Mouse (Mus musculus) ES-Bruce4 (cell line): ENCODE measurements at regions not wholly inside any gene's neighbourhood (a gene's known extent, or its start where the extent isn't known, plus 50 kb on each side); places are given as distances from the start of the nearest gene placed in this dataset.

Experiments used
- H3K27ac ChIP-seq: 2 replicates; pipeline ENCODE4 v1.5.1; 2012; ENCODE audit warnings: low read length, inconsistent platforms; ENCODE audit not compliant: insufficient read depth
- H3K27me3 ChIP-seq: 2 replicates; pipeline ENCODE4 v1.6.1; 2012; ENCODE audit warnings: mild to moderate bottlenecking, low read length, inconsistent platforms; ENCODE audit not compliant: control insufficient read depth, poor library complexity, insufficient read depth, severe bottlenecking
- H3K36me3 ChIP-seq: 2 replicates; pipeline ENCODE4 v1.6.1; 2012; ENCODE audit warnings: inconsistent platforms, mild to moderate bottlenecking, low read length, moderate library complexity; ENCODE audit not compliant: control insufficient read depth, poor library complexity, insufficient read depth, severe bottlenecking
- H3K4me1 ChIP-seq: one replicate; pipeline ENCODE4 v1.8.1; 2011; ENCODE audit warnings: low read length; ENCODE audit not compliant: control insufficient read depth, insufficient read depth
- H3K4me3 ChIP-seq: 2 replicates; pipeline ENCODE4 v1.5.1; 2011; ENCODE audit warnings: low read depth, mild to moderate bottlenecking, low read length
- H3K9ac ChIP-seq: 2 replicates; pipeline ENCODE4 v1.6.1; 2012; ENCODE audit warnings: low read depth, mild to moderate bottlenecking, inconsistent platforms; ENCODE audit not compliant: poor library complexity, severe bottlenecking
- H3K9me3 ChIP-seq: replicated peaks from 2 replicates; pipeline ENCODE4 v1.6.1; 2012; ENCODE audit warnings: mild to moderate bottlenecking, low read length, inconsistent platforms; ENCODE audit not compliant: control insufficient read depth, poor library complexity, insufficient read depth, severe bottlenecking
- CTCF ChIP-seq: IDR thresholded peaks from one replicate; pipeline ENCODE4 v1.8.1; 2011; ENCODE audit warnings: low read depth, low read length
- EP300 ChIP-seq: IDR thresholded peaks from 2 replicates; pipeline ENCODE4 v1.6.1; 2011; ENCODE audit warnings: low read depth, low read length; ENCODE audit not compliant: insufficient read depth
- POLR2A ChIP-seq: IDR thresholded peaks from one replicate; pipeline ENCODE4 v1.8.1; 2011; ENCODE audit warnings: low read length; ENCODE audit not compliant: insufficient read depth

GRCm38 (mm10) chr7:117185891-117186290 lies 194.9 kb upstream of the Xylt1 start:
- no peak for TF ChIP-seq EP300
- no peak for TF ChIP-seq CTCF
- TF ChIP-seq POLR2A = no peak
- H3K4me1 ChIP-seq = no peaks in the 10 kb centered on the region
- H3K9me3 ChIP-seq = no peaks in the 10 kb centered on the region
- H3K9ac ChIP-seq = no peak overlapping the region
- no peaks in the 10 kb centered on the region for H3K36me3 ChIP-seq
- H3K27ac ChIP-seq = no peak overlapping the region
- H3K27me3 ChIP-seq = no peaks in the 10 kb centered on the region
- no peak overlapping the region for H3K4me3 ChIP-seq

GRCm38 (mm10) chr7:117196611-117197010 lies 184.2 kb upstream of the Xylt1 start:
- TF ChIP-seq CTCF (no peak), EP300 (no peak), POLR2A (no peak)
- H3K4me1 ChIP-seq = no peaks in the 10 kb centered on the region
- no peak overlapping the region for H3K9ac ChIP-seq
- 0 out of 2 replicates have a peak, but pooled peaks cover 4% of the 10 kb centered on the region for H3K9me3 ChIP-seq
- H3K36me3 ChIP-seq = no peaks in the 10 kb centered on the region
- no peaks in the 10 kb centered on the region for H3K27me3 ChIP-seq
- no peak overlapping the region for H3K27ac ChIP-seq
- H3K4me3 ChIP-seq = no peak overlapping the region

- Histone ChIP-seq H3K27ac (no peak overlapping the region), H3K36me3 (no peaks in the 10 kb centered on the region), H3K9me3 (no peaks in the 10 kb centered on the region; the same call in 1 of the 2 replicates), H3K4me3 (no peak overlapping the region), H3K9ac (no peak overlapping the region), H3K27me3 (no peaks in the 10 kb centered on the region), H3K4me1 (no peaks in the 10 kb centered on the region)
- TF ChIP-seq POLR2A = no peak
- no peak for TF ChIP-seq CTCF
- TF ChIP-seq EP300 = no peak
Measured at GRCm38 (mm10) chr7:117226294-117226693, 154.5 kb upstream of the Xylt1 start.

- no peak overlapping the region for H3K4me3 ChIP-seq
- TF ChIP-seq CTCF (no peak), EP300 (no peak), POLR2A (no peak)
- no peaks in the 10 kb centered on the region for H3K27me3 ChIP-seq
- H3K36me3 ChIP-seq = no peaks in the 10 kb centered on the region
- H3K9ac ChIP-seq = no peak overlapping the region
- no peak overlapping the region for H3K27ac ChIP-seq
- H3K4me1 ChIP-seq = no peaks in the 10 kb centered on the region
- H3K9me3 ChIP-seq = no peaks in the 10 kb centered on the region; the same call in 1 of the 2 replicates
Measured at GRCm38 (mm10) chr7:117229619-117230018, 151.2 kb upstream of the Xylt1 start.

GRCm38 (mm10) chr7:117256819-117257218 lies 124.0 kb upstream of the Xylt1 start:
- Histone ChIP-seq H3K9me3 (no peaks in the 10 kb centered on the region), H3K27me3 (no peaks in the 10 kb centered on the region), H3K4me1 (no peaks in the 10 kb centered on the region), H3K36me3 (no peaks in the 10 kb centered on the region), H3K27ac (no peak overlapping the region), H3K4me3 (no peak overlapping the region), H3K9ac (no peak overlapping the region)
- TF ChIP-seq CTCF (no peak), POLR2A (no peak), EP300 (no peak)

- TF ChIP-seq EP300 = no peak
- TF ChIP-seq POLR2A = no peak
- no peak for TF ChIP-seq CTCF
- H3K9ac ChIP-seq = no peak overlapping the region
- H3K9me3 ChIP-seq = no peaks in the 10 kb centered on the region
- H3K4me1 ChIP-seq = no peaks in the 10 kb centered on the region
- no peak overlapping the region for H3K4me3 ChIP-seq
- no peaks in the 10 kb centered on the region for H3K36me3 ChIP-seq
- H3K27ac ChIP-seq = no peak overlapping the region
- H3K27me3 ChIP-seq = no peaks in the 10 kb centered on the region
Measured at GRCm38 (mm10) chr7:117258557-117258956, 122.2 kb upstream of the Xylt1 start.
